Mouse (Mus musculus) regulatory T cell (primary cell): Measurements from ENCODE around the gene Gmip.

Experiments
- in situ Hi-C: fragments of 300-600 bp; cut with MboI, MseI; formaldehyde crosslinking; loops from one replicate; pipeline ENCODE4 v1.15.1; 2025; ENCODE audit warnings: high pct_unique_total_duplicates

Gene Gmip

DNA sequence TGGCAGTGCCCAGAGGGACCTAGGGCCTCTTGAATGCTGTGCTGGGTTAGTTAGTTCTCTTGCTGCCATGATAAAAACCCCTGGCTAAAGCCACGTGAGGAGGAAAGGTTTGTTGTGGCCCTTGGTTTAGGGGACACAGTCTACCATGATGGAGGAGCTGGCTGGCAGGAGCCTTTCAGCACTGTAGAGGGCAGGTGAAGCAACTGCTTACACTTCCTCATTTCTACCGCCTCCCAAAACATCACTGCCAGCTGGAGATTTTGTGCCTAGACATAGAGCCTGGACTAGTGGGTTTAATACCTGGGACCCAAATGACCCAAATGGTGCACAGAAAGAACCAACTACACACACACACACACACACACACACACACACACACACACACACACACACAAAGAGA lies 52.8 kb downstream of the Gmip start:
- in situ Hi-C loops: no loop called here

DNA sequence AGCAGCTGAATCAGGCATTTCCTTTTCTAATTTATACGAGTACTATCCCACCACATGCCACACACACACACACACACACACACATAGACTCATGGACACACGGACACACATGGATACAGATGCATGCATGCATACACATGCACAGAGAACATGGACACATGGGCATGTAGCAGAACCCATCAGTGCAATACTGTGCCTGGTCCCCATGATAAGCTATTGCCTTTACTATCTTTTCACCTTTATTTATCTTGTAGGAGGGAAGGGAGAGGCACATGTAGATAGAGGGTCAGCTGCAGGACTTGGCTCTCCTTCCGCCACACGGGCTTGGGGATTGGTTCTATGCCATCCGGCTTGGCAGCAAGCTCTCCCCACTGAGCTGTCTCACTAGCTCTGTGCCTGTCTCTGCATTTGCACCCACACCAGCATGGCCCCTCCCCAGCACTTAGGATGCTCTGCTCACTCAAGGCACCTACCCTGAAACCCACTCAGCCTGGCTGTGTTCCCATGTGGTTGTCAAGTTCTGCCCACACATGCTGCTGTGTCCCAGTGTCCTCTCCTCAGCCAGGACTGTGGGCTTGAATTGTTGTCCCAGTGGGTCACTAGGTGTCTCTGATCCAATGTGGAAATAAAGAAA lies 55.0 kb downstream of the Gmip start:
- in situ Hi-C loops: no loop called here

DNA sequence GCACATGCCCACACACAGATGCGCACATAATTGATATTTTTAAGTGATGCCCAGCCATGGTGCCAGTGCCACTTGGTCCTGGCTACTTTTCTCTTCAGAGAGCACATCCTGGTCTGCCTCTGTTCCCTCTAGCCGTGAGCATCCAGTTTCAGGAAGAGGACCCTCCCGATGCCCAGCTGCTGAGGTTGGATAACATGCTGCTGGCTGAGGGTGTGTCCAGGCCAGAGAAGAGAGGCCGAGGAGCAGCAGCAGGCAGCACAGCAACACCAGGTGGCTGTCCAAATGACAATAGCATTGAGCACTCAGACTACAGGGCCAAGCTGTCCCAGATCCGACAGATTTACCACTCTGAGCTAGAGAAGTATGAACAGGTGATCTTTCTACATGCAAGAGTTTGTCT lies 55.7 kb downstream of the Gmip start:
- in situ Hi-C loops: no loop called here

DNA sequence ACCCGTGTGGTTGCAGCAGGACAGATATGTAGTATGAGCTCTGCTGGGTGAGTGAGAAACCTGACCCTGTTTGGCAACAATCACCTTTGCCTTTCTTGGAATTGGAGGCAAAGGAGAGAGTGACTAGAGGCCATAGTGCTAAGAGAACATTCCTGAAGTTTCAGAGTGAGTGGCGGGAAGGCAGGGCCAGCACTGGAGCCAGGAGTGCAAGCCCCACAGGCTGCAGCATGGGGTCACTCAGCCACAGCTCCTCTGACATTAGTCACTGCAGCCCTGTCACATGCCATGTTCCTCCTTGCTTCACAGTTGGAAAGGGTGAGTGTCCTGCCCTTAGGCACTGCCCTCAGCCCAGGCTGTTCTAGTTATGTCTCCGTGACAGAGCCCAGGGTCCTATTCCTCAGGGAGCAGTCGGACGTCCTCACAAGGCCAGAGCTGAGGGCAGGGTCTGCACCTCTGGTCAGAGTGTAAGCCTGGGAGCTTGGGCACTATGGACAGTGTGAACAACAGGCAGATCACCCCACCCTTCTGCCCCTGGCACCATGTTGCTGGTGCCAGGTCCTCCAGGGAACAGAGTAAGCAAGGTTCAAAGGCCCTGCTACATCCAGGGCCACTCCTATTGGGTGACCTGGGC lies 59.3 kb downstream of the Gmip start:
- in situ Hi-C loops: no loop called here

DNA sequence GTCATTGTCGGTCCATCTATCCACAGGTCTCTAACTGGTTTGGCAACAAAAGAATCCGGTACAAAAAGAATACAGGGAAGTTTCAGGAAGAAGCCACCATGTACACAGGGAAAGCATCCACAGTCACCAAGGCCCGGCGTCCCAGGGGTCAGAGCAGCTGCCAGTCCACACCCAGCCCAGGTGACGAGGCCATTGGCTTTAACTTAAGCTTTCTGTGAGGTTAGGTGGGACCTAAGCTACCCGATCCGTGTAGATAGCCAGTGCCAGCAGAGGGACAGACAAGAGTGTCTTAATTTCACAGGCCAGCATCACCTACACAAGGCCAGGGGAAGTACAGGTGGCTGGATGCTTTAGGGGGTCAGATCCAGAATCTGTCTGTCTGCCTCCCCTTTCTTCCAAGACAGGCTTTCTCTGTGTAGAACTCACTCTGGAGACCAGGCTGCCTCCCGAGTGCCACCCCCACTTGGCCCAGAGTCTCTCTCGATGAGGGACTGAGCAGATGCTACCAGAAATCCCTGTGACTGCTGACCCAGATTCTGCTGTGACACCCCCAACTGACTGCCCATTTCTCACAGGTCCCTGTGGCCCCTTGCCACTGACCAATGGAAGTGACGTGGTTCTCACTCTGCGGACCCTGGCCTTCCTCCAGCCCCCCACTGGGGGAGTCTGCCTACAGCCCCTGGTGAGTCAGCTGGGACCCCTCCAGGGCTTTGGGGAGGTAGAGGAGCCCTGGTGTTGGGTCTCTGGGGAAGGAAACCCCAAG lies 61.7 kb downstream of the Gmip start:
- in situ Hi-C loops: no loop called here

DNA sequence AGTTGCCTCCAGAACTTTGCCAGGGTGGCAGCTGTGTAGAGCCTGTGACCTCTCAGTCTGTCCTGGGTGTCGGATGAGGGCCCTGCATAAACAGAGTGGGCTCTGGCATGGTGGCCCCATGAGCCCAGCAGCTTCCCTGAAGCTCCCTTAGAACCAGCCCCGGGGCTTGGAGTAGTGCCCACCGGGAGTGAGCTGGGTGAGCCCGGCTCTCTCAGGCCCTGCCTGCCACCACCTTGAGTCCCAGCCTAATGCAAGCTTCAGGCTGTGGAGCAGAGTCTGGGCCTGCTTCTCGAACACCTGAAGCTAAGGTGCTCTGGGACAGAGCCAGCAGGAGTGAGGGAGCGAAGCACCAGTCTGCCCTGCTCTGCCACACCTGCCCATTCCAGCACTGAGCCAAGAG lies 62.4 kb downstream of the Gmip start:
- in situ Hi-C loops: no loop called here
